Mouse (Mus musculus) cerebellum, postnatal 25 days (tissue): ENCODE measurements around the gene Mad2l2.
"Not testable (repeated sequence)": the region's sequence is repeated elsewhere in the genome, so short reads cannot be mapped to it uniquely, and the experiment has no call there.

Experiments
- DNase-seq, 2 experiments: peaks; one replicate each; pipeline ENCODE4 v3.0.0; 2021; ENCODE audit warnings: mixed read lengths in 2 of 2

The Mad2l2 gene

GRCm38 (mm10) chr4:148174495-148174862 is 44.3 kb downstream of the Mad2l2 start:
- DNase-seq, result peak in 1 of 2 experiments; percentile 33

GRCm38 (mm10) chr4:148176603-148177002 is 46.4 kb downstream of the Mad2l2 start:
- not testable (repeated sequence) for DNase-seq

GRCm38 (mm10) chr4:148177716-148178115 is 47.5 kb downstream of the Mad2l2 start:
- no peak for DNase-seq

GRCm38 (mm10) chr4:148181483-148181882 is 51.3 kb downstream of the Mad2l2 start:
- no peak for DNase-seq

GRCm38 (mm10) chr4:148182363-148182762 is 52.2 kb downstream of the Mad2l2 start:
- no peak for DNase-seq

DNA sequence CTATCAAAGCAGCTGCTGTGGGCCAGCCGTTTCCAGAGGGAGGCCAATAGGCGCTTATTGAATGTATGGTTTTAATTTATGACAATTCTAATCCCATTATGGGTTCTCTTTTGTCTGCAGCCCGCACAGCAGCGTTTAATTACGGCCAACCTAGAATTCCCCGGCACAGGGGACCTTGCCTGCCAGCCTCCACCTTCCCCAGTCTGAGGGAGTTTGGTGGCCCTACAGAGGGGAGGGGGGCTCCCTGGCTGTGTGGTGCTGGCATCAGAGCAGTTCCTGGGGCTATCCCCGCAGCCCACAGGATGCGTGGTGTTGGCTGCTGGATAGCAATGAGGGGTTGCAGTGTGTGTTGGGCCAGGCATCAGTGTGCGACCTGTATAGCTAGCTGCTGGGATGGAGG is 54.4 kb downstream of the Mad2l2 start:
- DNase-seq, result no peak

GRCm38 (mm10) chr4:148185819-148186218 is 55.6 kb downstream of the Mad2l2 start:
- DNase-seq, result no peak

DNA sequence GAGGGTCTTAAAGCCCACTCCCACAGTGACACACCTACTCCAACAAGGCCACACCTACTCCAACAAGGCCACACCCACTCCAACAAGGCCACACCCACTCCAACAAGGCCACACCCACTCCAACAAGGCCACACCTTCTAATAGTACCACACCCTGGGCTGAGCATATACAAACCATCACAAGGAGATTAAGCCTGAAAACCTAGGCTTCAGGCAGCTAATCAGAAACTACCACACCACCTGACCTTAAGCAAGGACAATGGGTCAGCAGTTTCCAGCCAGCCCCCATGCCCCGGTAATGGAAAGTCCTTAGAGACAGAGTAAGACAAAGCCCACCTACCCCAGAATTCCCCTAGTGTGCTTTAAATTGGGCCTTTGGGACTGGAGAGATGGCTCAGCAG is 58.6 kb downstream of the Mad2l2 start:
- DNase-seq, result not testable (repeated sequence)

- DNase-seq, result peak in 1 of 2 experiments; percentile 54
Observed at GRCm38 (mm10) chr4:148192707-148193245, 62.6 kb downstream of the Mad2l2 start.

DNA sequence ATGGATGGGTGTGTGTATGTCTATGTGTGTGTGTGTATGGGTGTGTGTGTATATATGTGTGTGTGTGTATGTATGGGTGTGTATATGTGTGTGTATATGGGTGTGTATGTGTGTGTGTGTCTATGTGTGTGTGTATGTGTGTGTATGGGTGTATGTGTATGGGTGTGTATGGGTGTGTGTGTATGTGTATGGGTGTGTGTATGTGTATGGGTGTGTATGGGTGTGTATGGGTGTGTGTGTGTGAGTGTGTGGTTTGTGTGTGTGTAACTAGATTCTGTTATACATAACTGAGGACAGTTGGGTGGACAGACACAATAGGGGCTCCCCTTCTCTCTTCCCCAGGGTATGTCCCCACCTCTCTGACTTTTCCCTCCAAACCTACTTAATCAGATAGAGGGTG is 64.2 kb downstream of the Mad2l2 start:
- no peak for DNase-seq
